In genomic region chr11:86519751-86520150, GRCm38 (mm10) we compare ENCODE assay signal across 31 mouse cellular contexts.
"Had no signal": no experiment of that assay in that cellular context is flagged by ENCODE, and none has a peak within 500 bp of the region (broad histone marks: within the 10 kb centered on the region; RNA-seq: fewer than 3 reads in every experiment).

No protein-coding gene starts in this region.

- H3K27me3 ChIP-seq: limb, embryonic 12.5 days; limb, embryonic 13.5 days; limb, embryonic 15.5 days; liver, embryonic 12.5 days; liver, embryonic 13.5 days; liver, embryonic 15.5 days; lung, embryonic 15.5 days; megakaryocyte, embryonic 14.5 days; midbrain, embryonic 12.5 days; midbrain, embryonic 13.5 days; midbrain, embryonic 15.5 days had no signal

- H3K4me3 ChIP-seq: limb, embryonic 10.5 days; limb, embryonic 12.5 days; limb, embryonic 13.5 days; limb, embryonic 15.5 days; liver, embryonic 12.5 days; liver, embryonic 13.5 days; liver, embryonic 15.5 days; lung, embryonic 15.5 days; megakaryocyte, embryonic 14.5 days; midbrain, embryonic 10.5 days; midbrain, embryonic 12.5 days; midbrain, embryonic 13.5 days; midbrain, embryonic 15.5 days; myocyte had no signal

- H3K4me2 ChIP-seq: limb, embryonic 12.5 days; limb, embryonic 13.5 days; limb, embryonic 15.5 days; liver, embryonic 11.5 days; liver, embryonic 12.5 days; liver, embryonic 13.5 days; liver, embryonic 15.5 days; lung, embryonic 14.5 days; lung, embryonic 15.5 days; midbrain, embryonic 11.5 days; midbrain, embryonic 12.5 days; midbrain, embryonic 13.5 days; midbrain, embryonic 15.5 days had no signal

- H3K9me3 ChIP-seq: limb, embryonic 10.5 days; limb, embryonic 12.5 days; limb, embryonic 13.5 days; limb, embryonic 15.5 days; liver, embryonic 12.5 days; liver, embryonic 13.5 days; liver, embryonic 15.5 days; lung, embryonic 15.5 days; midbrain, embryonic 10.5 days; midbrain, embryonic 12.5 days; midbrain, embryonic 13.5 days; midbrain, embryonic 15.5 days had no signal

- DNase-seq: left cerebral cortex, postnatal 4 days; liver; liver, embryonic 13.5 days; liver, postnatal 0 days; lung, adult 18-20 months; lung, adult 2 months; lung, embryonic 14.5 days; lung, postnatal 10 days; lung, postnatal 14 days; lung, postnatal 36 days; lung, postnatal 4 days; midbrain, embryonic 14.5 days had no signal

- H3K9ac ChIP-seq: limb, embryonic 12.5 days; limb, embryonic 13.5 days; limb, embryonic 15.5 days; liver, embryonic 12.5 days; liver, embryonic 13.5 days; liver, embryonic 14.5 days; liver, embryonic 15.5 days; liver, postnatal 0 days; lung, embryonic 14.5 days; lung, embryonic 15.5 days; midbrain, embryonic 12.5 days; midbrain, embryonic 13.5 days; midbrain, embryonic 15.5 days had no signal

- ATAC-seq: liver, embryonic 12.5 days; liver, postnatal 0 days; lung, postnatal 0 days; midbrain, embryonic 13.5 days; midbrain, embryonic 15.5 days; midbrain, embryonic 16.5 days had no signal

- H3K4me1 ChIP-seq: limb, embryonic 10.5 days; limb, embryonic 12.5 days; limb, embryonic 13.5 days; limb, embryonic 15.5 days; liver, embryonic 12.5 days; liver, embryonic 13.5 days; liver, embryonic 15.5 days; lung, embryonic 15.5 days; megakaryocyte, embryonic 14.5 days; midbrain, embryonic 10.5 days; midbrain, embryonic 12.5 days; midbrain, embryonic 13.5 days; midbrain, embryonic 15.5 days had no signal

- H3K27ac ChIP-seq: limb, embryonic 10.5 days; limb, embryonic 12.5 days; limb, embryonic 13.5 days; limb, embryonic 15.5 days; liver, embryonic 12.5 days; liver, embryonic 13.5 days; liver, embryonic 14.5 days; liver, embryonic 15.5 days; lung, embryonic 15.5 days; macrophage; midbrain, embryonic 10.5 days; midbrain, embryonic 12.5 days; midbrain, embryonic 13.5 days; midbrain, embryonic 15.5 days had no signal
